Mouse (Mus musculus) ES-Bruce4 (cell line): Measurements from ENCODE around the gene Rhobtb3. TPM values are rescaled to one million over a fixed set of nuclear protein-coding genes. Genes with fewer than 3 reads are reported as not detected.

Source experiments
- H3K27ac ChIP-seq: 2 replicates; pipeline ENCODE4 v1.5.1; 2012; ENCODE audit warnings: low read length, inconsistent platforms; ENCODE audit not compliant: insufficient read depth
- H3K27me3 ChIP-seq: 2 replicates; pipeline ENCODE4 v1.6.1; 2012; ENCODE audit warnings: mild to moderate bottlenecking, low read length, inconsistent platforms; ENCODE audit not compliant: control insufficient read depth, poor library complexity, insufficient read depth, severe bottlenecking
- H3K36me3 ChIP-seq: 2 replicates; pipeline ENCODE4 v1.6.1; 2012; ENCODE audit warnings: inconsistent platforms, mild to moderate bottlenecking, low read length, moderate library complexity; ENCODE audit not compliant: control insufficient read depth, poor library complexity, insufficient read depth, severe bottlenecking
- H3K4me1 ChIP-seq: one replicate; pipeline ENCODE4 v1.8.1; 2011; ENCODE audit warnings: low read length; ENCODE audit not compliant: control insufficient read depth, insufficient read depth
- H3K4me3 ChIP-seq: 2 replicates; pipeline ENCODE4 v1.5.1; 2011; ENCODE audit warnings: low read depth, mild to moderate bottlenecking, low read length
- H3K9ac ChIP-seq: 2 replicates; pipeline ENCODE4 v1.6.1; 2012; ENCODE audit warnings: low read depth, mild to moderate bottlenecking, inconsistent platforms; ENCODE audit not compliant: poor library complexity, severe bottlenecking
- H3K9me3 ChIP-seq: replicated peaks from 2 replicates; pipeline ENCODE4 v1.6.1; 2012; ENCODE audit warnings: mild to moderate bottlenecking, low read length, inconsistent platforms; ENCODE audit not compliant: control insufficient read depth, poor library complexity, insufficient read depth, severe bottlenecking
- CTCF ChIP-seq: IDR thresholded peaks from one replicate; pipeline ENCODE4 v1.8.1; 2011; ENCODE audit warnings: low read depth, low read length
- EP300 ChIP-seq: IDR thresholded peaks from 2 replicates; pipeline ENCODE4 v1.6.1; 2011; ENCODE audit warnings: low read depth, low read length; ENCODE audit not compliant: insufficient read depth
- POLR2A ChIP-seq: IDR thresholded peaks from one replicate; pipeline ENCODE4 v1.8.1; 2011; ENCODE audit warnings: low read length; ENCODE audit not compliant: insufficient read depth
- polyA plus RNA-seq: library from polyadenylated mRNA; stranded (reverse); fragments of >200 nt; gene quantifications from 2 replicates; pipeline ENCODE4 v1.2.4, GENCODE M21; 2011; ENCODE audit warnings: low read depth; ENCODE audit not compliant: missing spikeins, insufficient read depth, insufficient read length

The Rhobtb3 gene
- polyA plus RNA-seq, 1 experiment: 33.7 TPM

- TF ChIP-seq CTCF: no peak
- no peak for TF ChIP-seq EP300
- TF ChIP-seq POLR2A: no peak
- Histone ChIP-seq H3K36me3 (no peaks in the 10 kb centered on the region), H3K9ac (no peak overlapping the region), H3K27ac (no peak overlapping the region), H3K9me3 (no peaks in the 10 kb centered on the region), H3K4me3 (no peak overlapping the region), H3K27me3 (no peaks in the 10 kb centered on the region), H3K4me1 (no peaks in the 10 kb centered on the region)
Measured at GRCm38 (mm10) chr13:75975629-75976028, 31.9 kb upstream of the Rhobtb3 start.

DNA sequence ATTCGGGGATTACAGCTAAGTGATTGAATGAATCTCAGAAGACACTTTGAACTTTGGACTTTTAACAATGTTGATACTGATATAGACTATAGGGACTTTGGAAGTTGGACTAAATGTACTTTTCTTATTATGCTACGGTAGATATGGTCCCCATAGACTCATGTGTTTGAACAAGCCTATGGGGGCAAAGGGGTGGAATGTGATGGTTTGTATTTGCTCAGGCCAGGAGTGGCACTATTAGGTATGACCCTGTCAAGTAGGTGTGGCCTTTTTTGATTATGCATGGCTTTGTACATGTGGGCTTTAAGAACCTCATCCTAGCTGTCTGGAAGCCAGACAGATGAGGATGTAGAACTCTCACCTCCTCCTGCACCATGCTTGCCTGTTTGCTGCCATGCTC lies 30.8 kb upstream of the Rhobtb3 start:
- Histone ChIP-seq H3K27ac (no peak overlapping the region), H3K4me3 (no peak overlapping the region), H3K27me3 (no peaks in the 10 kb centered on the region), H3K9me3 (no peaks in the 10 kb centered on the region), H3K4me1 (no peaks in the 10 kb centered on the region), H3K36me3 (no peaks in the 10 kb centered on the region), H3K9ac (no peak overlapping the region)
- no peak for TF ChIP-seq CTCF
- no peak for TF ChIP-seq POLR2A
- no peak for TF ChIP-seq EP300

- no peak within 1 kb of the TSS for H3K4me3 ChIP-seq
- no peaks in the 10 kb centered on the region for H3K4me1 ChIP-seq
- TF ChIP-seq CTCF: no peak
- H3K9ac ChIP-seq: no peak within 1 kb of the TSS
- H3K27me3 ChIP-seq: no peaks in the 10 kb centered on the region
- no peaks in the 10 kb centered on the region for H3K9me3 ChIP-seq
- no peak within 1 kb of the TSS for H3K27ac ChIP-seq
- no peaks in the 10 kb centered on the region for H3K36me3 ChIP-seq
Measured at GRCm38 (mm10) chr13:75966850-75967249, 23.1 kb upstream of the Rhobtb3 start, which contains the start of gene Spata9. Gene Spata9 (plus strand): TSS chr13:75967150.

DNA sequence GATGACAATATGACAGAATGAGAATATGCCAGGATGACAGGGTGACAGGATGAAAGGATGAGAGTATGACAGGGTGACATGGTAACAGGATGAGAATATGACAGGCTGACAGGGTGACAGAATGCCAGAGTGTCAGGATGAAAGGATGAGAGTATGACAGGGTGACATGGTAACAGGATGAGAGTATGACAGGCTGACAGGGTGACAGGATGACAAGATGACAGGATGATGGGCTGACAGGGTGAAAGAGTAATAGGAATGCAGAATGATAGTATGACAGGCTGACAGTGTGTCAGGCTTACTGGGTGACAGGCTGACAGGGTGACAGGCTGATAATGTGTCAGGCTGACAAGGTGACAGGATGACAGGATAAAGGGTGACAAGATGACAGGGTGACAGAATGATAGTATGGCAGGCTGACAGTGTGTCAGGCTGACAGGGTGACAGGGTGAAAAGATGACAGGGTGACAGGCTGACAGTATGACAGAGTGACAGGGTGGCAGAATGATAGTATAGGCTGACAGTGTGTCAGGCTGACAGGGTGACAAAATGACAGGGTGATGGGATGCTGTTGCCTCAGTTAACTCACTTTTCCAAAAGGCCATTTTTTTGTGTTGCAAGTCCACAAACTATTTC lies 11.8 kb upstream of the Rhobtb3 start:
- no peaks in the 10 kb centered on the region for H3K36me3 ChIP-seq
- H3K4me3 ChIP-seq: no peak overlapping the region
- no peaks in the 10 kb centered on the region for H3K4me1 ChIP-seq
- H3K27ac ChIP-seq: no peak overlapping the region
- H3K9ac ChIP-seq: no peak overlapping the region
- H3K9me3 ChIP-seq: no peaks in the 10 kb centered on the region
- TF ChIP-seq EP300: no peak
- no peak for TF ChIP-seq POLR2A
- TF ChIP-seq CTCF: no peak
- H3K27me3 ChIP-seq: no peaks in the 10 kb centered on the region

DNA sequence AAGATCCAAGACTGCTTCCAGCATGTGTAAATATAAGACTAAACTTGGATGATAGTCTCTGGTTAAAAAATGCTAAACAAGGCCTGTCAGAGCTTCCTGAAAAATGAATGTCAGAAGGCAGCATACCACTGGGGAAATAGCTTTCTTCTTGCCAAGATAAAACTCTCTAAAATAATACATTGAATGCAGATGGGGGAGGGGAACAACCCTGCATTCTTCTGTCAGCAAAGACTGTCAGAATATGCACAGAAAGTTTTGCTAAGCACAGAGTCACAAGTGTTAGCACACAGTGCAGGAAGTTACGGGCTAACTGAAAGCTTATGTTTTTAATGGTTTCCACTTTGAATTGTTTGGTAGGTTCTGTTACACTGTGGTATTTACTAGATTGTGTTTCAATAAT lies 6.6 kb upstream of the Rhobtb3 start:
- no peaks in the 10 kb centered on the region for H3K9me3 ChIP-seq
- no peaks in the 10 kb centered on the region for H3K36me3 ChIP-seq
- no peaks in the 10 kb centered on the region for H3K27me3 ChIP-seq
- TF ChIP-seq POLR2A (no peak), EP300 (no peak), CTCF (no peak)
- no peaks in the 10 kb centered on the region for H3K4me1 ChIP-seq
- H3K27ac ChIP-seq: no peak overlapping the region
- H3K9ac ChIP-seq: no peak overlapping the region
- no peak overlapping the region for H3K4me3 ChIP-seq

DNA sequence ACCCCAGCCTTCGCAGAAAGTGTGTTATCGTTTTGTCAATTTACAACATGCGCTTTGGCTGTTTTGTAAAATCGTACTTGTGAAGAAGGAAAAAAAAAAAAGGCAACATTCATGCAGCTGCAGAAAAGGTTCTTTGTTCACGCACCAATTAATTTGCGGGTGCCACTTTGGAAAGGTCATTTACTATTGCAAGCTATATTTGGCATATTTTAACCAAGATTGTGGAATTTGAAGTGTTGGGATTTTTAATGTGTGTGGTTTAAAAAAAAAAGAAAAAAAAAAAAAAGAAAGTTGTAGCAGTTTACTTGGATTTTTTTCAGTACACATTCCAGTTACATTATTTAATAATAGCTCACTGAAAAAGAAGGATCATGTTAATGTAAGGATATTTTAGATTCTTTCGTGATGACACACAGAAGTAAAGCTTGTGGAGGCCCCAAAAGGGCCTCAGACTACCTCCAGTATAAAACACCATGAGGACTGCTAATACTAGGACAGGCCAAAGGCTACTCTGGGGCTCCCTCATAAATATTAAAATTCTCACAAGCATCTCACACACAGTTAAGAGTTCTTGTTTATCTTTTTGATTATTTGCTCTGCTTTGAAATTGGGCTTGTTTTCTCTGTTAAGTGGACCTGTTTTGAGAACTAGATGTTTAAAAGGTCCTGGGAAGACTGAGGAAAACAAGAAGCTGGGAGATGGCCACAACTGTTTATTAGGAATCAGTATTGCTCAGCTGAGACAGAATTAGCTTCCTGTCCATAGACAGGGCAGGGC lies 507 bp upstream of the Rhobtb3 start:
- no peaks in the 10 kb centered on the region for H3K4me1 ChIP-seq
- H3K27ac ChIP-seq: no peak overlapping the region
- peak overlapping the region; percentile 87 for H3K9ac ChIP-seq
- no peaks in the 10 kb centered on the region for H3K9me3 ChIP-seq
- H3K36me3 ChIP-seq: no peaks in the 10 kb centered on the region
- TF ChIP-seq EP300 (no peak), CTCF (no peak), POLR2A (no peak)
- no peaks in the 10 kb centered on the region; the same call in 1 of the 2 replicates for H3K27me3 ChIP-seq
- H3K4me3 ChIP-seq: peak overlapping the region; percentile 48
